Mouse (Mus musculus) testis, postnatal 14 days (tissue): ENCODE data around the gene Hist1h2br.
A peak's percentile ranks its signal among the peaks of the same experiment; 100 is the strongest.
"Not testable (repeated sequence)": the region's sequence is repeated elsewhere in the genome, so short reads cannot be mapped to it uniquely, and the experiment has no call there.

Experiments
- DNase-seq: peaks from one replicate; pipeline ENCODE4 v3.0.0; 2021; ENCODE audit warnings: low spot score

Gene Hist1h2br

GRCm38 (mm10) chr13:21833461-21833860 lies at the start of gene Hist1h2br, which contains the start of gene Hist1h2ap:
Gene Hist1h2br, plus strand, starts transcription at chr13:21833743.
Gene Hist1h2ap, minus strand, starts transcription at chr13:21833507.
- DNase-seq = not testable (repeated sequence)

GRCm38 (mm10) chr13:21784311-21784710 lies 49.2 kb upstream of the Hist1h2br start:
- DNase-seq = no peak

GRCm38 (mm10) chr13:21786189-21786898 lies 47.2 kb upstream of the Hist1h2br start:
- peak; percentile 48 for DNase-seq

GRCm38 (mm10) chr13:21786899-21787629 lies 46.5 kb upstream of the Hist1h2br start, which contains the start of the genes Hist1h2an and Hist1h2bp:
Gene Hist1h2an, minus strand, starts transcription at chr13:21787218.
Gene Hist1h2bp, plus strand, starts transcription at chr13:21787461.
- peak; percentile 95 for DNase-seq

GRCm38 (mm10) chr13:21787760-21788593 lies 45.6 kb upstream of the Hist1h2br start:
- DNase-seq = peak; percentile 38

- DNase-seq = no peak
Observed at GRCm38 (mm10) chr13:21789925-21790324, 43.6 kb upstream of the Hist1h2br start.

GRCm38 (mm10) chr13:21790601-21791283 lies 42.8 kb upstream of the Hist1h2br start:
- DNase-seq = no peak

GRCm38 (mm10) chr13:21795584-21795983 lies 38.0 kb upstream of the Hist1h2br start:
- no peak for DNase-seq

- not testable (repeated sequence) for DNase-seq
Observed at GRCm38 (mm10) chr13:21797163-21797562, 36.4 kb upstream of the Hist1h2br start.

- not testable (repeated sequence) for DNase-seq
Observed at GRCm38 (mm10) chr13:21803058-21803457, 30.5 kb upstream of the Hist1h2br start.

GRCm38 (mm10) chr13:21810073-21810472 lies 23.5 kb upstream of the Hist1h2br start, which contains the start of the genes Hist1h2bq and Hist1h2ao:
Gene Hist1h2bq, minus strand, starts transcription at chr13:21810197.
Gene Hist1h2ao, plus strand, starts transcription at chr13:21810465.
- not testable (repeated sequence) for DNase-seq

GRCm38 (mm10) chr13:21811074-21811473 lies 22.5 kb upstream of the Hist1h2br start:
- not testable (repeated sequence) for DNase-seq

GRCm38 (mm10) chr13:21811539-21811938 lies 22.0 kb upstream of the Hist1h2br start, which contains the start of gene Hist1h4m:
Gene Hist1h4m, plus strand, starts transcription at chr13:21811746.
- peak; percentile 76 for DNase-seq

- peak; percentile 49 for DNase-seq
Observed at GRCm38 (mm10) chr13:21812092-21812491, 21.5 kb upstream of the Hist1h2br start.

GRCm38 (mm10) chr13:21820082-21820890 lies 13.3 kb upstream of the Hist1h2br start:
- not testable (repeated sequence) for DNase-seq

- no peak for DNase-seq
Observed at GRCm38 (mm10) chr13:21828511-21828910, 5.0 kb upstream of the Hist1h2br start.

GRCm38 (mm10) chr13:21830344-21830743 lies 3.2 kb upstream of the Hist1h2br start:
- DNase-seq = no peak

- peak; percentile 72 for DNase-seq
Observed at GRCm38 (mm10) chr13:21831418-21832394, 1.8 kb upstream of the Hist1h2br start, which contains the start of gene Hist1h4n. Gene Hist1h4n, minus strand, starts transcription at chr13:21832196.

GRCm38 (mm10) chr13:21840508-21840907 lies 7.0 kb downstream of the Hist1h2br start:
- DNase-seq = not testable (repeated sequence)
